Mouse (Mus musculus) small intestine, adult 2 months (tissue): ENCODE measurements around the gene Retsat. TPM values are rescaled to one million over a fixed set of nuclear protein-coding genes. Genes with fewer than 3 reads are reported as not detected.

Experiments used
- H3K27ac ChIP-seq: fragments of 200-500 bp; 2 replicates; pipeline ENCODE4 v1.5.1; 2012; ENCODE audit warnings: low read depth, low read length, control low read depth, inconsistent platforms; ENCODE audit not compliant: insufficient read depth
- H3K27me3 ChIP-seq: fragments of 200-500 bp; 2 replicates; pipeline ENCODE4 v1.6.1; 2012; ENCODE audit warnings: mild to moderate bottlenecking, moderate library complexity, low read length, inconsistent platforms; ENCODE audit not compliant: control insufficient read depth, insufficient read depth
- H3K36me3 ChIP-seq: fragments of 200-500 bp; 2 replicates; pipeline ENCODE4 v1.6.1; 2012; ENCODE audit warnings: mild to moderate bottlenecking, low read length, control low read depth, inconsistent platforms; ENCODE audit not compliant: control insufficient read depth, insufficient read depth
- H3K4me1 ChIP-seq: fragments of 200-500 bp; 2 replicates; pipeline ENCODE4 v1.6.1; 2012; ENCODE audit warnings: low read length, inconsistent platforms, mixed read lengths; ENCODE audit not compliant: control insufficient read depth, insufficient read depth, insufficient read length
- H3K4me3 ChIP-seq: fragments of 200-500 bp; 2 replicates; pipeline ENCODE4 v1.5.1; 2012; ENCODE audit warnings: low read depth, mild to moderate bottlenecking, control low read depth, inconsistent platforms, low read length, moderate library complexity
- CTCF ChIP-seq: fragments of 200-500 bp; IDR thresholded peaks from 2 replicates; pipeline ENCODE4 v1.5.1; 2012; ENCODE audit warnings: low read depth, mild to moderate bottlenecking, control low read depth, inconsistent platforms, low read length, moderate library complexity, mixed read lengths; ENCODE audit not compliant: insufficient replicate concordance, insufficient read length; ENCODE audit errors: extremely low read depth
- POLR2A ChIP-seq: fragments of 200-500 bp; IDR thresholded peaks from 2 replicates; pipeline ENCODE4 v1.6.1; 2012; ENCODE audit warnings: low read depth, mild to moderate bottlenecking, control low read depth, inconsistent platforms, low read length, moderate library complexity
- WGBS: fragments of 180-500 bp; shearing (Covaris S2); methylation state at CpG from one replicate; pipeline ENCODE4 v1.1.7; 2018; 5-methylcytosine and 5-hydroxymethylcytosine counted together
- polyA plus RNA-seq: library from polyadenylated mRNA; depleted of rRNA; stranded (reverse); fragments of >200 nt; gene quantifications from 2 replicates; pipeline ENCODE4 v1.2.3, GENCODE M21; 2012

Retsat gene
- polyA plus RNA-seq, 1 experiment = 70.7 TPM

DNA sequence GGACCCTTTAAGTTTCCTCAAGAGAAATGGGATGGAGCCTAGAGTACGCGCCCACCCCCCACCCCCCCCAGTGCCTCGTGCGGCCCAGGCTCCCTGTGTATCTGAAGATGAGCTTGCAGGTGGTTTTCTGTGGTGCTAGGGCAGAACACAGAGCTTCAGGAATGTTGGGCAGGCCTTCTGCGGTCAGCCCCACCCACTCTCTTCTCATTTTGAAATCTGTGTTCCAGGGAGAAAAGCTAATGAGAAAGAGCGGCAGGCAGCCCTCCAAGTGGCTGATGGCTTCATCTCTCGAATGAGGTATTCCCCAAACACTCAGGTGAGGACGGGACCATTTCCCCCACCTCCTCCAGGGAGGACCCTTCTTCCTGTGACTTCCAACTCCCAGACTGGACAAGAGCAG, 37.5 kb upstream of the Retsat start:
- Histone ChIP-seq H3K27me3 (no peaks in the 10 kb centered on the region), H3K36me3 (peaks cover 2% of the 10 kb centered on the region; the same call in 1 of the 2 replicates), H3K4me3 (no peak overlapping the region), H3K27ac (no peak overlapping the region), H3K4me1 (no peaks in the 10 kb centered on the region; the same call in 1 of the 2 replicates)
- WGBS = 83% methylated on average over 8 of the region's 8 CpGs
- TF ChIP-seq POLR2A (no peak), CTCF (no peak)

DNA sequence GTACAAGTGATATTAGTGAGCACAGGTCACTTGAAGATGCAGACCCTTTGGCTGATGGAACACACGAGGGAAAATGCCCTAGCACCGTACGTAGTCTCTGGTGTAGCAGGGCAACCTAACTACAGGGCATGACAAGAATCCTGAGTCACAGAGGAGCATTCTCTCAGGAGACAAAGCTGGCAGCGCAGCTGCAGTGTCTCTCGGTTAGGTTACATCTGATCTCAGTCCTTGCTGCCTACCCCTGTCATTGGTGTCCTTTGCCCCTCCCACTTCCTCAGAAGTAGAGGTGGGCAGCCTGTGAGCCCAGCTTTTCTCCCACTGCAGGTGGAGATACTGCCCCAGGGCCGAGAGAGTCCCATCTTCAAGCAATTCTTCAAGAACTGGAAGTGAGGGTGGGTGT, 35.8 kb upstream of the Retsat start:
- no peaks in the 10 kb centered on the region; the same call in 1 of the 2 replicates for H3K4me1 ChIP-seq
- H3K36me3 ChIP-seq = peaks cover 2% of the 10 kb centered on the region; the same call in 1 of the 2 replicates
- no peak overlapping the region for H3K27ac ChIP-seq
- WGBS = 75% methylated on average over 6 of the region's 6 CpGs
- H3K4me3 ChIP-seq = no peak overlapping the region
- no peaks in the 10 kb centered on the region for H3K27me3 ChIP-seq
- TF ChIP-seq CTCF = no peak
- no peak for TF ChIP-seq POLR2A

DNA sequence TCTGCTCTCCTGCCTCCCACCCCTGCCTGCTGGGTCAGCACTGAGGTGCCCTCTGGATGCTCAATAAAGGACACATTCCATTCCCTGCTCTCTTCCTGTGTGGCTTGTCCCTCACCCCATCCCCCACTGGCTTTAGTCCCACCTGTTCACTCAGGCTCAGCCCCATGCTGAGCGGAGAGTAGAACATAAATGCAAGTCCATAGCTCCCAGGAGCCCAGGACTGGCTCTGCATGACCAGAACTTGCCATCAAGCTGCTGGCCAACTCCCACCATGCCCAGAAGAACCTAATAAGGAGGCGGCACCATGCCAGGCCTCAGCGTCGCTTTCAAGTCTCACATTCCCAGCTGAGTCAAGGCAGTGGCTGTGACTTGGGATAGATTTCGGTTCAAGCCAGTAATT, 35.4 kb upstream of the Retsat start:
- WGBS = 91% methylated on average over 5 of the region's 5 CpGs
- H3K27me3 ChIP-seq = no peaks in the 10 kb centered on the region
- TF ChIP-seq POLR2A = no peak
- no peak for TF ChIP-seq CTCF
- no peak overlapping the region for H3K4me3 ChIP-seq
- peaks cover 3% of the 10 kb centered on the region for H3K36me3 ChIP-seq
- H3K4me1 ChIP-seq = no peaks in the 10 kb centered on the region; the same call in 1 of the 2 replicates
- H3K27ac ChIP-seq = no peak overlapping the region

DNA sequence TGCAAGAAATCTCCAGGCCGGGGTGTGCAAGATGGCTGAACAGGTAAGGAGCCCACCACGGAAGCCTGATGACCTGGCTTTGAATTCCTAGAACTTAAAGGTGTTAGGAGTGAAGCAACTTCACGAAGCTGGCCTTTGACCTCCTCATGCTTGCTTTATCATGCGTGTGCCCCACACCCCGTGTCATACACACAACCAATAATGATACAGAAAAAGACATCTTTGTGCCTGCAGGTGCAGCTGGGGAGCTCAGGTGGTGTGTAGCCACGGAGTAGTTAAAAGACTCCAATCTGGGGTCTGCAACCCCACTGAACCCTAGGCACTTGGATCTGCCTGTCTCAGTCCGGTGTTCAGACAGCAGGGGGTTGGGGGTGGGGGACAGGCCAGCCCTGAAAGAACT, 32.8 kb upstream of the Retsat start:
- TF ChIP-seq CTCF = no peak
- no peak for TF ChIP-seq POLR2A
- Histone ChIP-seq H3K4me1 (no peaks in the 10 kb centered on the region; the same call in 1 of the 2 replicates), H3K4me3 (no peak overlapping the region), H3K36me3 (peaks cover 7% of the 10 kb centered on the region), H3K27me3 (no peaks in the 10 kb centered on the region), H3K27ac (no peak overlapping the region)
- WGBS = 39% methylated on average over 7 of the region's 7 CpGs

DNA sequence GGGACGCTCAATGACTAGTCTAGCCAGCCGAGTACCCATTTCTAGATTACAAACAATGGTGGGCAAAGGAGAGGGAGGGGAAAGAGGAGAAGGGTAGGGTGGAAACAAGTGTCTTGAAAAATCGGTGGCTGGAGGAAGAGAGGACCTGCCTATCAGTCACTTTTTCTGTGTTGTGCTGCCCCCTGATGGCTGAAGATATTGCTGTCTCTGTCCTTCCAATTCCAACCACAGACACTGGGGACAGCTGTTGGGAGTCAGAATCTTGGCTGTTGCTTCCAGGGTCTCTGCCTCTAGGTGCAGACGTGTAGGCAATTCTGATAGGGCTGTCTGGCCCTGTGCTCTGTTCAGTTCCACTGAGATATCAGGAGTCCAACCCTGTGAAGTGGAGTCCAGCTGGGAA, 32.2 kb upstream of the Retsat start:
- WGBS = 9% methylated on average over 4 of the region's 4 CpGs
- no peak overlapping the region for H3K27ac ChIP-seq
- H3K4me3 ChIP-seq = no peak overlapping the region
- peak; percentile 81 for TF ChIP-seq CTCF
- TF ChIP-seq POLR2A = no peak
- H3K36me3 ChIP-seq = peaks cover 6% of the 10 kb centered on the region
- H3K27me3 ChIP-seq = no peaks in the 10 kb centered on the region
- no peaks in the 10 kb centered on the region; the same call in 1 of the 2 replicates for H3K4me1 ChIP-seq

DNA sequence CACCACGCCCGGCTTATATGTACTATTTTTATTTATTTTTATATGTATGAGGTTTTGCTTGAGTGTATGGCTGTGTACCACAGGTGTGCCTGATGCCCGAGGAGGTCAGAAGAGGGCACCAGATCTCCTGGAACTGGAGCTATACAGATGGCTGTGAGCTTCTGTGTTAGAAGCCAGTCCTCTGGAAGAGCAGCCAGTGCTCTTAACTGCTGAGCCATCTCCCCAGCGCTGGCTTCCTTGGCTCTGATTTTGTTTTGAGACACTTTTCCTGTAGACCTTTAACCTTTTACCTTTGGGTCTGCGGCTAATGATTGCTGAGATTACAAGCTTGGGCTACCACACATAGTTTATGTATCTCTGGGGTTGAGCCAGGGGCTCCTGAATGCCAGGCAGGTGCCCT, 30.8 kb upstream of the Retsat start:
- Histone ChIP-seq H3K4me3 (no peak overlapping the region), H3K27me3 (no peaks in the 10 kb centered on the region), H3K27ac (no peak overlapping the region), H3K36me3 (peaks cover 7% of the 10 kb centered on the region), H3K4me1 (no peaks in the 10 kb centered on the region; the same call in 1 of the 2 replicates)
- TF ChIP-seq CTCF = peak; percentile 20; the same call in 1 of the 2 replicates
- no peak for TF ChIP-seq POLR2A
- WGBS = 60% methylated on average over 5 of the region's 5 CpGs

DNA sequence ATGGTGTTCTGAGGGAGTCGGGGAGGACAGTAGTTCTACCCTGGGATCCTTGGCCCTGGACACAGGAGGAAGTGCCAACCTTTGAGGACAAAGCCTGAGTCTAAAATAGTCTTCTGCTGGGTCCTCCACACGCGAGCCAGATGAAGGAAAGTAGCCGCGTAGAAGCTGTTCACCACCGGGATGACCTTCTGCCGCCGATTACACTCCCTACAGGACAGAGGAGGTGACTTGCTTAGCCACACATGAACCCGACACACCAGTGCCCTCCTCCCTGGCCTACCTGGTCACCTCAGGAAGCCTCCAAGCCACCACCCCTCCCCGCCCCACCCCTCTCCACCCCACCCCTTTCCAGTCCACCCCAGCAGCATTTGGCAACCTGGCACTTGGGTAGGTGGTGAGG, 29.5 kb upstream of the Retsat start:
- Histone ChIP-seq H3K36me3 (peaks cover 10% of the 10 kb centered on the region), H3K27ac (no peak overlapping the region), H3K27me3 (no peaks in the 10 kb centered on the region), H3K4me3 (no peak overlapping the region), H3K4me1 (no peaks in the 10 kb centered on the region; the same call in 1 of the 2 replicates)
- TF ChIP-seq CTCF (no peak), POLR2A (no peak)
- WGBS = 89% methylated on average over 10 of the region's 10 CpGs
